Mouse (Mus musculus) forebrain, embryonic 15.5 days (tissue): Measurements from ENCODE around the gene Pdlim4. TPM values are rescaled to one million over a fixed set of nuclear protein-coding genes. Genes with fewer than 3 reads are reported as not detected.
A peak's percentile ranks its signal among the peaks of the same experiment; 100 is the strongest.

Experiments
- ATAC-seq: fragments of 200-750 bp; cut with Nextera tagmentation; replicated peaks from 2 replicates; pipeline ENCODE4 v1.8.0; 2017; ENCODE audit warnings: mild to moderate bottlenecking, moderate TSS enrichment, moderate library complexity
- H3K27ac ChIP-seq: fragments of 300-500 bp; sonication (generic); replicated peaks from 2 replicates; pipeline ENCODE4 v1.5.1; 2015; ENCODE audit warnings: mild to moderate bottlenecking, inconsistent platforms
- H3K27me3 ChIP-seq: fragments of 300-500 bp; sonication (generic); 2 replicates; pipeline ENCODE4 v1.6.1; 2015; ENCODE audit warnings: inconsistent platforms
- H3K36me3 ChIP-seq: fragments of 300-500 bp; sonication (generic); 2 replicates; pipeline ENCODE4 v1.6.1; 2015; ENCODE audit warnings: mild to moderate bottlenecking, inconsistent platforms
- H3K4me1 ChIP-seq: fragments of 300-500 bp; sonication (generic); 2 replicates; pipeline ENCODE4 v1.6.1; 2015; ENCODE audit warnings: inconsistent platforms
- H3K4me2 ChIP-seq: fragments of 300-500 bp; sonication (generic); replicated peaks from 2 replicates; pipeline ENCODE4 v1.6.1; 2015; ENCODE audit warnings: mild to moderate bottlenecking, inconsistent platforms
- H3K4me3 ChIP-seq: fragments of 300-500 bp; sonication (generic); 2 replicates; pipeline ENCODE4 v1.5.1; 2015; ENCODE audit warnings: mild to moderate bottlenecking, inconsistent platforms
- H3K9ac ChIP-seq: fragments of 300-500 bp; sonication (generic); replicated peaks from 2 replicates; pipeline ENCODE4 v1.6.1; 2015; ENCODE audit warnings: mild to moderate bottlenecking, inconsistent platforms
- H3K9me3 ChIP-seq: fragments of 300-500 bp; sonication (generic); 2 replicates; pipeline ENCODE4 v1.6.1; 2016; ENCODE audit warnings: inconsistent platforms
- WGBS: fragments of 180-500 bp; shearing (Covaris S2); methylation state at CpG from one replicate; pipeline ENCODE4 v1.1.7; 2015; ENCODE audit warnings: mixed read lengths; 5-methylcytosine and 5-hydroxymethylcytosine counted together
- polyA plus RNA-seq: library from polyadenylated mRNA; unstranded; fragments of >200 nt; fragmentation: Nextera tagmentation; extraction: Ambion mirVana; gene quantifications from 2 replicates; pipeline ENCODE4 v1.2.1, GENCODE M21; 2015

Pdlim4 gene
- polyA plus RNA-seq, 1 experiment from 2014 or later: 42.8 TPM

GRCm38 (mm10) chr11:54107239-54107638 is 38.4 kb upstream of the Pdlim4 start:
- no peaks in the 10 kb centered on the region for H3K36me3 ChIP-seq
- H3K4me1 ChIP-seq: peaks cover 15% of the 10 kb centered on the region
- H3K4me2 ChIP-seq: no peak overlapping the region
- no peak overlapping the region for H3K4me3 ChIP-seq
- 0 out of 2 replicates have a peak overlapping the region, but pooled peaks have one; percentile 11 for H3K27ac ChIP-seq
- no peaks in the 10 kb centered on the region for H3K9me3 ChIP-seq
- H3K9ac ChIP-seq: no peak overlapping the region
- no peak for ATAC-seq
- WGBS: 64% methylated on average over 7 of the region's 7 CpGs
- no peaks in the 10 kb centered on the region for H3K27me3 ChIP-seq

DNA sequence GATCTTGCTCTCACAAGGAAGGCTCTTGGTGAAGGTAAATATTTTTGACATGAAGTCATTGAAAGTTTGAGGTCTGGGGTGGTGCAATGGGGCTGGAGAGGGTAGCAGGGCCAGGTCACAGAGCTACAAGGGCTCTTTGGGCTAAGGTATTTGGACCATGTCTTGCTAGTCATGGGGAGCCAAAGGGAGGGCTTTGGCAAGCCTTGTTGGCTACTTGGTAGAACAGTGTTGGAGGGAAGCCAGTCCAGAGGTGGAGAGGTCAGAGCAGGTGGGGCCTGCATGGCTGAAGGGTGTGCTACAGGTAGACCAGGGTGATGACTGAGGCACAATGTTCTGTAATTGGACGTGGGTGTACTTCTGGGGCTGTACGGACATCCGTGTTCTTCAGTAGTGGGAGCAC is 37.9 kb upstream of the Pdlim4 start:
- Histone ChIP-seq H3K36me3 (no peaks in the 10 kb centered on the region), H3K27ac (0 out of 2 replicates have a peak overlapping the region, but pooled peaks have one; percentile 11), H3K4me1 (peaks cover 11% of the 10 kb centered on the region), H3K27me3 (no peaks in the 10 kb centered on the region), H3K9me3 (no peaks in the 10 kb centered on the region), H3K4me3 (no peak overlapping the region), H3K4me2 (no peak overlapping the region), H3K9ac (no peak overlapping the region)
- no peak for ATAC-seq
- 89% methylated on average over 3 of the region's 3 CpGs for WGBS

GRCm38 (mm10) chr11:54105011-54105410 is 36.2 kb upstream of the Pdlim4 start:
- no peak overlapping the region for H3K9ac ChIP-seq
- peaks cover 22% of the 10 kb centered on the region for H3K4me1 ChIP-seq
- H3K27ac ChIP-seq: no peak overlapping the region
- H3K27me3 ChIP-seq: no peaks in the 10 kb centered on the region
- no peaks in the 10 kb centered on the region for H3K9me3 ChIP-seq
- no peak overlapping the region for H3K4me3 ChIP-seq
- ATAC-seq: no peak
- H3K4me2 ChIP-seq: no peak overlapping the region
- 92% methylated on average over 6 of the region's 6 CpGs for WGBS
- H3K36me3 ChIP-seq: no peaks in the 10 kb centered on the region

DNA sequence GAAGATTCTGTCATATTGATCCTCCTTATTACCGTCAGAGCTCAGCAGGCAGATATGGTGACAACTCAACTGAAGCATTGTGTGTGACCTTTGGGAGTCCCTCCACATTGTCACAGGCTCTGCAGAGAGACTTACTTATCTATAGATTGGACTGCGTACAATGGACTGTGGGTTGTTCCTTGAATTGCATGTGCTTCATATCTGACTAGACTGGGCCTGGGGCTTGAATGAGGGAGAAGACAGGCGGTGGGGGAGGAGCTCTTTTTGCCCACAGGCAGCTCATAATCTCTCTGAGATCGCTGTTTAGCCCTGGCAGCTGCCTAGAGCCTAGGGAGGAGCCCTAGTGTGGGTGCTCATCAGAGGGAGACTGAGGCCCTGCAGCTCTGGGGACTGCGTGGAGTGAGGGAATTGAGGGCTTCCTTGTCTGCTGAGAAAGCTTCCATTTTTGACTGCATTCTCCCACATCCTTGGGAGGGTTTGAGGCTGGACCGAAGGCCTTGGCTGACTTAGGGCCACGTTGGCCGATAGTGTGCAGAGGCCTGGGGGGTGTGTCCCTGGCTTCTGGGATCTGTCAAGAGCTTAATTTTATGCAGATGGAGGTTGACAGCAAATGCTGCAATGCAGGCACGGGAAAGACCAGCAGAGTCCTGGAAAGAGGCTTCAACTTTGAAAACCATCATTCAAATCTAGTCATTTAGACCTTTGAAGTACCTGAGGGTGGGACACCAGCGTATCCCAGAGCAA is 34.1 kb upstream of the Pdlim4 start:
- 79% methylated on average over 10 of the region's 10 CpGs for WGBS
- Histone ChIP-seq H3K27ac (no peak overlapping the region), H3K4me1 (peaks cover 23% of the 10 kb centered on the region), H3K9me3 (no peaks in the 10 kb centered on the region), H3K4me3 (no peak overlapping the region), H3K9ac (no peak overlapping the region), H3K4me2 (no peak overlapping the region), H3K27me3 (no peaks in the 10 kb centered on the region), H3K36me3 (no peaks in the 10 kb centered on the region)
- ATAC-seq: no peak

GRCm38 (mm10) chr11:54101701-54102100 is 32.9 kb upstream of the Pdlim4 start:
- Histone ChIP-seq H3K27me3 (no peaks in the 10 kb centered on the region), H3K27ac (no peak overlapping the region), H3K4me1 (peaks cover 16% of the 10 kb centered on the region), H3K4me2 (peak overlapping the region; percentile 97), H3K9ac (no peak overlapping the region), H3K9me3 (no peaks in the 10 kb centered on the region), H3K4me3 (peak overlapping the region; percentile 56; the same call in 1 of the 2 replicates), H3K36me3 (no peaks in the 10 kb centered on the region)
- WGBS: 80% methylated on average over 9 of the region's 9 CpGs
- ATAC-seq: no peak

DNA sequence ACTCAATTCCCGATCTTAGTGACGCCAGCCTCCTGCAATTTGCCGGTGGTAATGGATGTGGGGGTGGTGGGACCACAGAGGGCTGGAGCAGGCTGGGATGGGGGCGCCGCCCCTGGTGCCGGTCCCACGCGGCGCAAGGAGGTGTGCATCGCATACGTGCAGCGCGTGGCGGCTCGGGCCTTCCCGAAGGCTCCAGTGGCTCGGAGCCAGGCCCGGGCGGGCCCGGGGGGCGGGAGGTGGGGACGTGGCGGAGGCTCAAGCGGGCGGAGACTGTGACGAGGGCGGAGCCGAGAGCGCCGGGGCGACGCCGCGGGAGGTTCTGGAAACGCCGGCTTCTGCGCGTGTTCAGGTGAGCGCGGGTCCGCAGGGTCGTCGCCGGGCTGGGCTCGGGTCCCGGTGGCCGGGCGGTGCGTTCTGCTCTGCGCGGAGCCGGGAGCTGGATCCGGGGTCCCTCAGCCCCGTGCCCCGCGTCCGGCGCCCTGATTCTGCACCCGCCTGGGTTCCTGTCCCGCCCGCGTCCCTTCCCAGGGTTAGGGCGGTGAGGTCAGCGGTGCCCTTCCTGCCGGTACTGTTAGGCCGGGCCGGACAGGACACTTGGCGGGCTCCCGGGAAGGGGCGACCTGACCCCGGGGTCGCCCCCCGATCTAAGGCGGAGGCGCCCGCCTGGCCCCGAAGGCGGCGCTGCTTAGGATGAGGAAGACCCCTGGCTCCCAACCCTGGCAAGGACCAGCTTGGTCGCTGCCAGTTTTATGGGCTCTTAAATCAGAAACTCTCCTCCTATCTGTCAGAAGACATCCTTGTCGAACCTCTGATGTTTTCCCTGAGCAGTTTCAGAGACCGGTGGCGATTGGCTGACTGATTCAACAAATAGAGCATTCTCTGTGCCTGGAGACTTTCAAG is 32.1 kb upstream of the Pdlim4 start:
- H3K4me2 ChIP-seq: peak overlapping the region; percentile 97
- peaks cover 14% of the 10 kb centered on the region for H3K4me1 ChIP-seq
- no peaks in the 10 kb centered on the region for H3K9me3 ChIP-seq
- H3K9ac ChIP-seq: peak overlapping the region; percentile 62
- no peak overlapping the region for H3K27ac ChIP-seq
- peak overlapping the region; percentile 56 for H3K4me3 ChIP-seq
- H3K27me3 ChIP-seq: no peaks in the 10 kb centered on the region
- peak; percentile 89 for ATAC-seq
- under 1% methylated on average over 83 of the region's 83 CpGs for WGBS
- no peaks in the 10 kb centered on the region for H3K36me3 ChIP-seq

DNA sequence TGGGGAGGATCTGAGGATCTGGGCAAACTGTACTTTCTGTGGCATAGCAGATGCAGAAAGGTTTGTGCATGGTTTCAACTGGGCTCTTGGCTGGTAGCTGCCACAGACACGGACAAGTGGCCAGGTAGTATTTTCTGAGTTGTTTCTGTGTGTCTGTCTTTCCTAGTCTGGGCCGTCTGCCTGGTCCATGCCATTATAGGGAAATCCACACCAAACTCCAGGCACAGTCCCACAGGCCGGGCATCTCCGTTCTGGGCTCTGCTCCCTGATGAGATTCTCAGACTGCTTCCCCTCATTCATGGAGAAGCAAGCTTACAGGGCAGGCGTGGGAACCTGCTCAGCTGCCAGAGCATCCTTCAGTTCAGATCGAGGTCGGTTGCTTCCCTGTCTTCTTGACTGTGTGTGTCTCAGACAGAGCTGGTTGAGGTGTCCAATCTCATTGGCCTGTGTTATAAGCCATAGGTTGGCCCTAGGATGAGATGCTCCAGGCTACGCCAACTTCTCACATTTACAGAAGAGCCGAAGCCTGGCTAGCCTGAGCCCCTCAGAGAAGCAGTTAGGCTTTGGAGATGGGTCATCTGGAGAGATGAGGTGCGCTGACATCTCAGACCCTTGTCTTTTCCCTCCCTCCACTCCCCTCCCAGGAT is 31.4 kb upstream of the Pdlim4 start, which contains the start of gene P4ha2:
Gene P4ha2, plus strand, starts transcription at position 51 of the 647 bp plus-strand sequence.
- peak; percentile 59 for ATAC-seq
- peak within 1 kb of the TSS; percentile 62 for H3K9ac ChIP-seq
- peaks cover 14% of the 10 kb centered on the region for H3K4me1 ChIP-seq
- H3K36me3 ChIP-seq: no peaks in the 10 kb centered on the region
- no peaks in the 10 kb centered on the region for H3K9me3 ChIP-seq
- 53% methylated on average over 10 of the region's 10 CpGs for WGBS
- H3K27me3 ChIP-seq: no peaks in the 10 kb centered on the region
- peak within 1 kb of the TSS; percentile 97 for H3K4me2 ChIP-seq
- H3K27ac ChIP-seq: no peak within 1 kb of the TSS
- H3K4me3 ChIP-seq: peak within 1 kb of the TSS; percentile 56

GRCm38 (mm10) chr11:54093000-54093399 is 24.2 kb upstream of the Pdlim4 start:
- H3K4me3 ChIP-seq: no peak overlapping the region
- H3K36me3 ChIP-seq: no peaks in the 10 kb centered on the region
- no peaks in the 10 kb centered on the region for H3K4me1 ChIP-seq
- no peak overlapping the region for H3K27ac ChIP-seq
- H3K4me2 ChIP-seq: no peak overlapping the region
- H3K9ac ChIP-seq: no peak overlapping the region
- H3K27me3 ChIP-seq: no peaks in the 10 kb centered on the region
- ATAC-seq: no peak
- H3K9me3 ChIP-seq: no peaks in the 10 kb centered on the region
- WGBS: 8% methylated on average over 3 of the region's 3 CpGs

- Histone ChIP-seq H3K36me3 (no peaks in the 10 kb centered on the region), H3K27ac (no peak overlapping the region), H3K9me3 (no peaks in the 10 kb centered on the region), H3K4me1 (no peaks in the 10 kb centered on the region), H3K4me2 (no peak overlapping the region), H3K9ac (no peak overlapping the region), H3K27me3 (no peaks in the 10 kb centered on the region), H3K4me3 (no peak overlapping the region)
- WGBS: 70% methylated on average over 7 of the region's 7 CpGs
- no peak for ATAC-seq
Observed at GRCm38 (mm10) chr11:54092188-54092587, 23.4 kb upstream of the Pdlim4 start.

GRCm38 (mm10) chr11:54091726-54092125 is 22.9 kb upstream of the Pdlim4 start:
- 47% methylated on average over 8 of the region's 8 CpGs for WGBS
- no peak for ATAC-seq

DNA sequence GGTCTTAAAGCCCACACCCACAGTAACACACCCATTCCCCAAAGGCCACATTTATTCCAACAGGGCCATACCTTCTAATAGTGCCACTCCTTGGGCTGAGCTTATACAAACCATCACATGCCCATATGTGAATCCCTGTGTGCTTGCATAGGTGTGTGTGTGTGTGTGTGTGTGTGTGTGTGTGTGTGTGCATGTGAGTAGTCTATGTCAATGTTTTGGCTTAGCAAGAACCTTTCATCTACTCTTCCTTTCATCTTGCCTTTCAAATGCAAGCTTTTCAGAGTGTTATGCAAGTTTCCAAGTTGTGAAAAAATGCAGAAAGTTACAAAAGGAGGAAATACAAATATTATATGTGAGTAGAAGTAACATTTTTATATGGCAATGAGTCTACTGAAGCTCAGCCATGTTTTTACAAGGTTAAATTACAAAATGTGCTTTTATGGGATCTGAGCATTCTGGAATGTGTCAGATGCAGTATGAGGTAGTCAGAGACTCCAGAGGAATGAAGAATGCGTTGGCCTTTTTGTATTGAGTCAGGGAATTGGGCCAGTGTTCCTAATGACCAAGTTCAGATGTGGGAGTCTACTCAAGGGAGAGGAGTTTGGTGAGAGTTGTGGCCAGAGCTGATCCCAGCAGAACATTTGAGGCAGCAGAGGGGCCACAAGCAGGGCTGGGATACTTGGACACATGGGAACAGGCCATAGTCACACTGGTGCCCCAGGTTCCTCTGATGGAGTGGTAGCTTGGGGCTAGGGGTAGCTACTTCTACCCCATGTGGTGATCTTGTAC is 21.5 kb upstream of the Pdlim4 start:
- Histone ChIP-seq H3K27me3 (no peaks in the 10 kb centered on the region), H3K36me3 (no peaks in the 10 kb centered on the region), H3K4me1 (no peaks in the 10 kb centered on the region), H3K4me2 (no peak overlapping the region), H3K27ac (no peak overlapping the region), H3K9me3 (no peaks in the 10 kb centered on the region), H3K9ac (no peak overlapping the region), H3K4me3 (no peak overlapping the region)
- no peak for ATAC-seq
- 80% methylated on average over 1 of the region's 1 CpGs for WGBS

More at GRCm38 (mm10) chr11:54091726-54092125, 22.9 kb upstream of the Pdlim4 start:
- Histone ChIP-seq H3K9me3 (no peaks in the 10 kb centered on the region), H3K4me3 (no peak overlapping the region), H3K4me2 (no peak overlapping the region), H3K27me3 (no peaks in the 10 kb centered on the region), H3K27ac (no peak overlapping the region), H3K36me3 (no peaks in the 10 kb centered on the region), H3K4me1 (no peaks in the 10 kb centered on the region), H3K9ac (no peak overlapping the region)
